Mouse (Mus musculus) kidney, adult 2 months (tissue): ENCODE measurements around the gene Ttll4.

Experiments
- CTCF ChIP-seq: fragments of 200-500 bp; conservative IDR thresholded peaks from 2 replicates; pipeline ENCODE4 v1.5.1; 2011; ENCODE audit warnings: low read depth, mild to moderate bottlenecking, control low read depth, low read length, moderate library complexity, mixed read lengths; ENCODE audit not compliant: insufficient read depth, insufficient read length
- POLR2A ChIP-seq: fragments of 200-500 bp; IDR thresholded peaks from one replicate; pipeline ENCODE4 v1.6.1; 2011; ENCODE audit warnings: low read depth, low read length, control low read depth

- TF ChIP-seq CTCF (no peak), POLR2A (no peak)
Measured at GRCm38 (mm10) chr1:74687131-74687530, 25.6 kb downstream of the Ttll4 start.
